Comparison of ENCODE assay signal across 39 mouse cellular contexts in genomic region chr10:95720181-95720798, GRCm38 (mm10). TPM values are rescaled to one million over a fixed set of nuclear protein-coding genes. Genes with fewer than 3 reads are reported as not detected.
A peak's percentile ranks its signal among the peaks of the same experiment; 100 is the strongest.
DNase-seq lines count a peak whose midpoint lies in the region; ATAC-seq and TF ChIP-seq lines count a peak whose summit lies in the region.
"Had no signal": no experiment of that assay in that cellular context is flagged by ENCODE, and none has a peak within 500 bp of the region (broad histone marks: within the 10 kb centered on the region; RNA-seq: fewer than 3 reads in every experiment).

No protein-coding gene starts in this region.

- no peak for TF ChIP-seq CTCF in liver, postnatal 0 days (IDR thresholded peaks at IDR 0.05; ENCODE audit: low read depth)
- TF ChIP-seq CTCF in lung, adult 2 months (IDR thresholded peaks at IDR 0.05; ENCODE audit: insufficient read depth, low read length): no peak

- H3K27me3 ChIP-seq in liver, embryonic 15.5 days: no peaks in the 10 kb centered on the region
- no peaks in the 10 kb centered on the region for H3K27me3 ChIP-seq in liver, embryonic 11.5 days (replicated peaks; ENCODE audit: control insufficient read depth, insufficient read depth, low read length)
- H3K27me3 ChIP-seq in liver, postnatal 0 days (ENCODE audit: insufficient read depth, low read length): no peaks in the 10 kb centered on the region
- H3K27me3 ChIP-seq: CH12.LX; embryonic facial prominence, embryonic 13.5 days; forebrain, embryonic 15.5 days; heart, embryonic 13.5 days; hindbrain, embryonic 15.5 days; limb, embryonic 15.5 days; lung, embryonic 15.5 days; neural tube, embryonic 13.5 days had no signal

- H3K9ac ChIP-seq in liver, embryonic 15.5 days: no peak overlapping the region
- no peak overlapping the region for H3K9ac ChIP-seq in liver, embryonic 11.5 days (ENCODE audit: low read depth, low read length)
- H3K9ac ChIP-seq in ES-E14 (ENCODE audit: insufficient read depth, low read depth, low read length, poor library complexity, severe bottlenecking): no peak overlapping the region
- no peak overlapping the region for H3K9ac ChIP-seq in liver, postnatal 0 days (replicated peaks)
- H3K9ac ChIP-seq: embryonic facial prominence, embryonic 13.5 days; forebrain, embryonic 15.5 days; heart, embryonic 13.5 days; hindbrain, embryonic 15.5 days; limb, embryonic 15.5 days; lung, embryonic 15.5 days; neural tube, embryonic 13.5 days had no signal

- no peaks in the 10 kb centered on the region for H3K9me3 ChIP-seq in liver, embryonic 15.5 days (replicated peaks)
- H3K9me3 ChIP-seq in liver, embryonic 11.5 days (ENCODE audit: control insufficient read depth, low read length): no peaks in the 10 kb centered on the region
- no peaks in the 10 kb centered on the region for H3K9me3 ChIP-seq in ES-E14 (ENCODE audit: control insufficient read depth, insufficient read depth, low read depth, low read length)
- H3K9me3 ChIP-seq in liver, postnatal 0 days (ENCODE audit: low read length): no peaks in the 10 kb centered on the region
- H3K9me3 ChIP-seq: embryonic facial prominence, embryonic 13.5 days; forebrain, embryonic 10.5 days; forebrain, embryonic 15.5 days; hindbrain, embryonic 10.5 days; hindbrain, embryonic 15.5 days; limb, embryonic 15.5 days; lung, embryonic 15.5 days; neural tube, embryonic 13.5 days had no signal

- WGBS in liver, embryonic 15.5 days (ENCODE audit: insufficient replicate concordance): 53% methylated on average over 12 of the region's 12 CpGs
- WGBS in liver, embryonic 11.5 days: 64% methylated on average over 12 of the region's 12 CpGs
- WGBS in liver, postnatal 0 days (ENCODE audit: insufficient replicate concordance): 63% methylated on average over 12 of the region's 12 CpGs
- WGBS in lung, adult 2 months: 66% methylated on average over 12 of the region's 12 CpGs

- no peak for ATAC-seq in liver, embryonic 15.5 days (ENCODE audit: insufficient read depth)
- ATAC-seq in liver, embryonic 11.5 days (replicated peaks; ENCODE audit: low FRiP score): no peak
- peak; percentile 40; the same call in 1 of the 2 replicates for ATAC-seq in liver, postnatal 0 days
- ATAC-seq: activated CD4-positive, CD25-positive, alpha-beta regulatory T cell, adult 4 months; forebrain, embryonic 15.5 days; midbrain, embryonic 16.5 days had no signal

- no peaks in the 10 kb centered on the region for H3K36me3 ChIP-seq in liver, embryonic 15.5 days (replicated peaks)
- no peaks in the 10 kb centered on the region for H3K36me3 ChIP-seq in liver, embryonic 11.5 days (ENCODE audit: control insufficient read depth, insufficient read depth, low read length)
- no peaks in the 10 kb centered on the region for H3K36me3 ChIP-seq in ES-E14 (ENCODE audit: control insufficient read depth, insufficient read depth, low read length, poor library complexity, severe bottlenecking)
- no peaks in the 10 kb centered on the region for H3K36me3 ChIP-seq in liver, postnatal 0 days (replicated peaks; ENCODE audit: insufficient read depth, low read length)
- H3K36me3 ChIP-seq: embryonic facial prominence, embryonic 13.5 days; forebrain, embryonic 10.5 days; forebrain, embryonic 15.5 days; heart, embryonic 13.5 days; hindbrain, embryonic 10.5 days; hindbrain, embryonic 15.5 days; limb, embryonic 15.5 days; lung, embryonic 15.5 days; neural tube, embryonic 13.5 days had no signal

- no peak for TF ChIP-seq EP300 in liver, postnatal 0 days (IDR thresholded peaks at IDR 0.05; ENCODE audit: low read depth)

- H3K4me1 ChIP-seq in liver, embryonic 15.5 days (replicated peaks): peaks cover 44% of the 10 kb centered on the region
- peaks cover 24% of the 10 kb centered on the region for H3K4me1 ChIP-seq in liver, embryonic 11.5 days (replicated peaks; ENCODE audit: control insufficient read depth, insufficient read depth, low read length)
- peaks cover 5 to 12% of the 10 kb centered on the region in 2 experiments for H3K4me1 ChIP-seq in ES-E14 (ENCODE audit: control insufficient read depth in 2 of 2, insufficient read depth in 2 of 2, low read length in 2 of 2, poor library complexity in 1 of 2)
- H3K4me1 ChIP-seq in liver, postnatal 0 days (ENCODE audit: insufficient read depth): peaks cover 7% of the 10 kb centered on the region; the same call in 1 of the 2 replicates
- no peaks in the 10 kb centered on the region for H3K4me1 ChIP-seq in lung, adult 2 months (ENCODE audit: control insufficient read depth, insufficient read depth, low read length)
- H3K4me1 ChIP-seq: forebrain, embryonic 15.5 days; lung, embryonic 15.5 days; neural tube, embryonic 13.5 days had no signal

- H3K4me2 ChIP-seq in liver, embryonic 15.5 days: peak overlapping the region; percentile 20; the same call in 1 of the 2 replicates
- no peak overlapping the region for H3K4me2 ChIP-seq in liver, embryonic 11.5 days
- H3K4me2 ChIP-seq in liver, postnatal 0 days (ENCODE audit: low read depth, low read length): no peak overlapping the region
- H3K4me2 ChIP-seq: embryonic facial prominence, embryonic 13.5 days; forebrain, embryonic 15.5 days; heart, embryonic 13.5 days; hindbrain, embryonic 15.5 days; limb, embryonic 15.5 days; lung, embryonic 15.5 days; midbrain, embryonic 11.5 days; neural tube, embryonic 13.5 days had no signal

- no peak overlapping the region for H3K27ac ChIP-seq in liver, embryonic 15.5 days (replicated peaks)
- no peak overlapping the region for H3K27ac ChIP-seq in liver, embryonic 11.5 days (ENCODE audit: low read depth, low read length)
- H3K27ac ChIP-seq in ES-E14 (ENCODE audit: insufficient read depth, low read depth, low read length, poor library complexity, severe bottlenecking): peak overlapping the region; percentile 51
- H3K27ac ChIP-seq in liver, postnatal 0 days (ENCODE audit: low read depth): no peak overlapping the region
- H3K27ac ChIP-seq: embryonic facial prominence, embryonic 13.5 days; forebrain, embryonic 15.5 days; gastrocnemius, adult 2 months; heart, adult 2 months; heart, embryonic 13.5 days; hindbrain, embryonic 10.5 days; hindbrain, embryonic 15.5 days; kidney, postnatal 0 days; limb, embryonic 15.5 days; lung, embryonic 15.5 days; neural tube, embryonic 13.5 days had no signal

- in situ Hi-C loops in ES-E14 (cut with MboI; ENCODE audit: low sequenced_read_pairs in 2 of 2, unreplicated experiment in 2 of 2): no loop called here

- no peak overlapping the region for H3K4me3 ChIP-seq in liver, embryonic 15.5 days (replicated peaks)
- H3K4me3 ChIP-seq in liver, embryonic 11.5 days (ENCODE audit: low read depth, low read length): no peak overlapping the region
- peak overlapping the region in 1 of 2 experiments; percentile 8; a peak in 1 of 4 replicates for H3K4me3 ChIP-seq in ES-E14 (ENCODE audit: insufficient read depth in 1 of 2, low read depth in 1 of 2, low read length in 2 of 2, poor library complexity in 1 of 2, severe bottlenecking in 1 of 2)
- no peak overlapping the region for H3K4me3 ChIP-seq in liver, postnatal 0 days (ENCODE audit: low read depth, low read length)
- no peak overlapping the region for H3K4me3 ChIP-seq in lung, adult 2 months (replicated peaks; ENCODE audit: extremely low read depth, low read depth, low read length)
- H3K4me3 ChIP-seq: embryonic facial prominence, embryonic 13.5 days; forebrain, embryonic 10.5 days; forebrain, embryonic 15.5 days; gastrocnemius, adult 2 months; heart, adult 2 months; heart, embryonic 13.5 days; hindbrain, embryonic 10.5 days; hindbrain, embryonic 15.5 days; limb, embryonic 15.5 days; lung, embryonic 15.5 days; myocyte; neural tube, embryonic 13.5 days had no signal

- TF ChIP-seq POLR2A in lung, adult 2 months (IDR thresholded peaks at IDR 0.05; ENCODE audit: borderline replicate concordance, extremely low read depth, low read depth, low read length): no peak

- DNase-seq in liver, embryonic 11.5 days (ENCODE audit: low spot score): no peak
- peak; percentile 26 for DNase-seq in ES-E14 (ENCODE audit: low read depth, low spot score)
- DNase-seq in liver, postnatal 0 days: peak; percentile 16
- no peak for DNase-seq in cerebellum, adult 11-12 months
- DNase-seq in lung, adult 2 months: no peak
- DNase-seq: adrenal gland, adult 8-10 months; cerebellum, adult 11 months; cerebellum, adult 9-11 months; gastrocnemius, adult 2 months; heart, adult 2 months; heart, postnatal 10 days; kidney, adult 18-20 months; kidney, postnatal 4 days; layer of hippocampus, postnatal 36 days; left cerebral cortex, postnatal 4 days; lung, postnatal 36 days; thymus, postnatal 4 days had no signal

TF ChIP-seq in ES-E14, 5 proteins besides CTCF, POLR2A, EP300 and RAD21:
- TF ChIP-seq ZNF384 (IDR thresholded peaks at IDR 0.05; ENCODE audit: low read depth, low read length): no peak
- no peak for TF ChIP-seq MAFK (IDR thresholded peaks at IDR 0.05; ENCODE audit: insufficient read depth, low read depth, low read length)

RNA-seq across cellular contexts. Expression of gene Anapc15-ps, which starts 47.0 kb away (rescaled TPM):
- not detected in 2 replicates for polyA plus RNA-seq in liver, embryonic 15.5 days (2015; fragmentation: Nextera tagmentation; extraction: Ambion mirVana)
- not detected in 2 replicates for polyA plus RNA-seq in liver, embryonic 11.5 days (2014; fragmentation: Nextera tagmentation; extraction: Ambion mirVana)
- not detected in 2 replicates for total RNA-seq in ES-E14 (2012; rRNA removed)
- polyA plus RNA-seq in liver, postnatal 0 days (2015; fragmentation: Nextera tagmentation; extraction: Ambion mirVana): not detected in 2 replicates
- polyA plus RNA-seq in lung, adult 2 months (2012; rRNA removed): not detected in 2 replicates
- total RNA-seq: gastrocnemius, adult 2 months; gastrocnemius, postnatal 4 days; heart, adult 2 months; heart, postnatal 10 days; layer of hippocampus, adult 8-10 months; layer of hippocampus, postnatal 36 days; left cerebral cortex, postnatal 4 days; megakaryocyte, adult 5-6 weeks had no signal
- polyA plus RNA-seq: activated CD4-positive, CD25-positive, alpha-beta regulatory T cell, adult 4 months; embryonic facial prominence, embryonic 13.5 days; forebrain, embryonic 10.5 days; forebrain, embryonic 15.5 days; heart, adult 2 months; heart, embryonic 13.5 days; hindbrain, embryonic 10.5 days; hindbrain, embryonic 15.5 days; intestine, embryonic 14.5 days; kidney, postnatal 0 days; limb, embryonic 15.5 days; midbrain, embryonic 11.5 days; midbrain, embryonic 16.5 days; neural tube, embryonic 13.5 days; testis, adult 2 months; thymus, postnatal 0 days had no signal

Comparison
In these comparisons a context has a peak if more than half of its experiments do, and no peak if none do; other contexts are left out.
1. DNase-seq: peak in ES-E14 (single experiment) and liver, postnatal 0 days (single experiment); none in liver, embryonic 11.5 days (single experiment), cerebellum, adult 11-12 months (single experiment) and lung, adult 2 months (single experiment).